Mouse (Mus musculus): ENCODE measurements around the gene Gm49661. TPM values are rescaled to one million over a fixed set of nuclear protein-coding genes. Genes with fewer than 3 reads are reported as not detected.
A peak's percentile ranks its signal among the peaks of the same experiment; 100 is the strongest.

Gene Gm49661
- total and polyA plus RNA-seq, 3 experiments: not detected

GRCm38 (mm10) chr8:84959811-84960210 lies 9.4 kb downstream of the Gm49661 start:
- no peaks in the 10 kb centered on the region for H3K27me3 ChIP-seq (ENCODE audit: insufficient read depth, low read length)
- no peak for ATAC-seq (ENCODE audit: extremely low read depth, insufficient number of reproducible peaks, low FRiP score, poor library complexity, severe bottlenecking)
- H3K36me3 ChIP-seq (replicated peaks): peaks cover 80% of the 10 kb centered on the region
- H3K4me1 ChIP-seq (ENCODE audit: insufficient read depth, low read depth, low read length): peaks cover 23% of the 10 kb centered on the region
- no peak for DNase-seq (ENCODE audit: low spot score)
- H3K4me3 ChIP-seq (ENCODE audit: low read depth, low read length): no peak overlapping the region
- TF ChIP-seq GATA2 (IDR thresholded peaks at IDR 0.05; ENCODE audit: borderline replicate concordance, low read depth, low read length) (no peak), TAL1 (conservative IDR thresholded peaks at IDR 0.05; ENCODE audit: low read depth, low read length) (no peak), POLR2AphosphoS5 (IDR thresholded peaks at IDR 0.05; ENCODE audit: insufficient replicate concordance, low read depth, low read length) (no peak), GATA1 (IDR thresholded peaks at IDR 0.05; ENCODE audit: borderline replicate concordance, low read length) (no peak), CTCF (IDR thresholded peaks at IDR 0.05; ENCODE audit: low read depth, low read length) (no peak)
- H3K9me3 ChIP-seq (replicated peaks): no peaks in the 10 kb centered on the region

GRCm38 (mm10) chr8:84956768-84957167 lies 12.5 kb downstream of the Gm49661 start:
- H3K27me3 ChIP-seq (ENCODE audit: insufficient read depth, low read length): peaks cover 15% of the 10 kb centered on the region
- peaks cover 57% of the 10 kb centered on the region for H3K36me3 ChIP-seq (replicated peaks)
- TF ChIP-seq POLR2AphosphoS5 (IDR thresholded peaks at IDR 0.05; ENCODE audit: insufficient replicate concordance, low read depth, low read length): no peak
- TF ChIP-seq TAL1 (conservative IDR thresholded peaks at IDR 0.05; ENCODE audit: low read depth, low read length): no peak
- TF ChIP-seq CTCF (IDR thresholded peaks at IDR 0.05; ENCODE audit: low read depth, low read length): peak; percentile 88
- H3K4me3 ChIP-seq (ENCODE audit: low read depth, low read length): no peak overlapping the region
- peaks cover 21% of the 10 kb centered on the region for H3K4me1 ChIP-seq (ENCODE audit: insufficient read depth, low read depth, low read length)
- ATAC-seq (ENCODE audit: extremely low read depth, insufficient number of reproducible peaks, low FRiP score, poor library complexity, severe bottlenecking) (no peak), DNase-seq (ENCODE audit: low spot score) (no peak)
- H3K9me3 ChIP-seq (replicated peaks): no peaks in the 10 kb centered on the region

DNA sequence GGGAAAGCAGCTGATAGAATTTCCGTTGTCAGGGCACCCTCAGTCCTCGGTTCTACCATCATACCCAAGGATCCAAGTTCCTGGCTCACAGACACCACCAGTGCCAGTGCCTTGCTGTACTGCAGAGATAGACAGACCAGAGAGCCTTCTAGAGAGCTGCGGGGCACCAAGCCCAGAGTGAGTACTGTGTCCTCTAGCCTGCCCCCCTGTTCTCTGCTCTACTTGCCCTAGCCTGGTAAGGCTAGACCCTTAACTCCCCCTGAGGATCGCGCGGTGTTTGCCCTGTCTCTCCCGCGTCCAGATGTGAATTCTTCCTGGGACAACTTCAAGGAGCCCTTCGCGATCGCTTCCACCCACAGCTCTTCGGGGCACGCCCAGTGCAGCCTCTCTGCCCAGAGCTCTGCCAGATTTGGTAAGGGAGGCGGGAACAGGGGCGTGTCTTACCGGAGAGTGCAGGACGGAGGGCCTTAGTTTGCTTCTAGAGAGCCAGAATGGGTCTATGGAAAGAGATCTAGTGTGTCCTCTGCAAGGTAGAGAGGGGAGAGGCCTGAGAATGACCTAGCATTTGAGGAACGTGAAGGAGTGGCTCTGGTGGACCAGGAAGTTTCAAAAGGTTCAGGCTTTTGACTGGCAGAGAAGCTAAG lies 16.5 kb downstream of the Gm49661 start:
- Histone ChIP-seq H3K27me3 (ENCODE audit: insufficient read depth, low read length) (peaks cover 37% of the 10 kb centered on the region), H3K9me3 (replicated peaks) (0 out of 2 replicates have a peak, but pooled peaks cover 1% of the 10 kb centered on the region), H3K36me3 (replicated peaks) (peaks cover 22% of the 10 kb centered on the region), H3K4me3 (ENCODE audit: low read depth, low read length) (no peak overlapping the region; the same call in 1 of the 2 replicates), H3K4me1 (ENCODE audit: insufficient read depth, low read depth, low read length) (peaks cover 13% of the 10 kb centered on the region)
- TF ChIP-seq GATA2 (IDR thresholded peaks at IDR 0.05; ENCODE audit: borderline replicate concordance, low read depth, low read length): no peak
- no peak for TF ChIP-seq GATA1 (IDR thresholded peaks at IDR 0.05; ENCODE audit: borderline replicate concordance, low read length)
- no peak for TF ChIP-seq POLR2AphosphoS5 (IDR thresholded peaks at IDR 0.05; ENCODE audit: insufficient replicate concordance, low read depth, low read length)
- TF ChIP-seq CTCF (IDR thresholded peaks at IDR 0.05; ENCODE audit: low read depth, low read length): no peak
- TF ChIP-seq TAL1 (conservative IDR thresholded peaks at IDR 0.05; ENCODE audit: low read depth, low read length): no peak
- DNase-seq (ENCODE audit: low spot score): no peak
- ATAC-seq (ENCODE audit: extremely low read depth, insufficient number of reproducible peaks, low FRiP score, poor library complexity, severe bottlenecking): no peak

GRCm38 (mm10) chr8:84949753-84950152 lies 19.5 kb downstream of the Gm49661 start:
- peaks cover 58% of the 10 kb centered on the region for H3K27me3 ChIP-seq (ENCODE audit: insufficient read depth, low read length)
- no peak for TF ChIP-seq TAL1 (conservative IDR thresholded peaks at IDR 0.05; ENCODE audit: low read depth, low read length)
- TF ChIP-seq CTCF (IDR thresholded peaks at IDR 0.05; ENCODE audit: low read depth, low read length): no peak
- no peak for TF ChIP-seq GATA2 (IDR thresholded peaks at IDR 0.05; ENCODE audit: borderline replicate concordance, low read depth, low read length)
- no peak for TF ChIP-seq GATA1 (IDR thresholded peaks at IDR 0.05; ENCODE audit: borderline replicate concordance, low read length)
- ATAC-seq (ENCODE audit: extremely low read depth, insufficient number of reproducible peaks, low FRiP score, poor library complexity, severe bottlenecking): no peak
- H3K9me3 ChIP-seq (replicated peaks): 0 out of 2 replicates have a peak, but pooled peaks cover 6% of the 10 kb centered on the region
- no peaks in the 10 kb centered on the region for H3K36me3 ChIP-seq (replicated peaks)
- peaks cover 23% of the 10 kb centered on the region for H3K4me1 ChIP-seq (ENCODE audit: insufficient read depth, low read depth, low read length)
- DNase-seq (ENCODE audit: low spot score): no peak
- H3K4me3 ChIP-seq (ENCODE audit: low read depth, low read length): no peak overlapping the region

- Histone ChIP-seq H3K4me3 (ENCODE audit: low read depth, low read length) (no peak overlapping the region), H3K27me3 (ENCODE audit: insufficient read depth, low read length) (peaks cover 61% of the 10 kb centered on the region), H3K9me3 (replicated peaks) (0 out of 2 replicates have a peak, but pooled peaks cover 6% of the 10 kb centered on the region), H3K4me1 (ENCODE audit: insufficient read depth, low read depth, low read length) (peaks cover 20% of the 10 kb centered on the region), H3K36me3 (replicated peaks) (no peaks in the 10 kb centered on the region)
- DNase-seq (ENCODE audit: low spot score) (peak; percentile 54), ATAC-seq (ENCODE audit: extremely low read depth, insufficient number of reproducible peaks, low FRiP score, poor library complexity, severe bottlenecking) (no peak)
- TF ChIP-seq GATA2 (IDR thresholded peaks at IDR 0.05; ENCODE audit: borderline replicate concordance, low read depth, low read length) (no peak), TAL1 (conservative IDR thresholded peaks at IDR 0.05; ENCODE audit: low read depth, low read length) (no peak), CTCF (IDR thresholded peaks at IDR 0.05; ENCODE audit: low read depth, low read length) (no peak), POLR2AphosphoS5 (IDR thresholded peaks at IDR 0.05; ENCODE audit: insufficient replicate concordance, low read depth, low read length) (no peak), GATA1 (IDR thresholded peaks at IDR 0.05; ENCODE audit: borderline replicate concordance, low read length) (no peak)
These were observed 22.0 kb downstream of the Gm49661 start for GRCm38 (mm10) chr8:84947241-84947545.

GRCm38 (mm10) chr8:84946528-84947240 lies 22.5 kb downstream of the Gm49661 start, which contains the start of gene Rtbdn:
TSS of gene Rtbdn (plus strand) at chr8:84946991.
- H3K27me3 ChIP-seq (ENCODE audit: insufficient read depth, low read length): peaks cover 56% of the 10 kb centered on the region
- no peak within 1 kb of the TSS for H3K4me3 ChIP-seq (ENCODE audit: low read depth, low read length)

More at GRCm38 (mm10) chr8:84946528-84947240, 22.5 kb downstream of the Gm49661 start, which contains the start of gene Rtbdn:
- DNase-seq (ENCODE audit: low spot score) (no peak), ATAC-seq (ENCODE audit: extremely low read depth, insufficient number of reproducible peaks, low FRiP score, poor library complexity, severe bottlenecking) (no peak)
- peaks cover 20% of the 10 kb centered on the region for H3K4me1 ChIP-seq (ENCODE audit: insufficient read depth, low read depth, low read length)
- H3K36me3 ChIP-seq (replicated peaks): no peaks in the 10 kb centered on the region
- TF ChIP-seq POLR2AphosphoS5 (IDR thresholded peaks at IDR 0.05; ENCODE audit: insufficient replicate concordance, low read depth, low read length): no peak
- no peak for TF ChIP-seq GATA1 (IDR thresholded peaks at IDR 0.05; ENCODE audit: borderline replicate concordance, low read length)
- TF ChIP-seq GATA2 (IDR thresholded peaks at IDR 0.05; ENCODE audit: borderline replicate concordance, low read depth, low read length): no peak
- no peak for TF ChIP-seq CTCF (IDR thresholded peaks at IDR 0.05; ENCODE audit: low read depth, low read length)
- no peak for TF ChIP-seq TAL1 (conservative IDR thresholded peaks at IDR 0.05; ENCODE audit: low read depth, low read length)
- H3K9me3 ChIP-seq (replicated peaks): 0 out of 2 replicates have a peak, but pooled peaks cover 6% of the 10 kb centered on the region

Data from G1E (cell line).